Mouse (Mus musculus): ENCODE data around the gene Smim17.

DNA sequence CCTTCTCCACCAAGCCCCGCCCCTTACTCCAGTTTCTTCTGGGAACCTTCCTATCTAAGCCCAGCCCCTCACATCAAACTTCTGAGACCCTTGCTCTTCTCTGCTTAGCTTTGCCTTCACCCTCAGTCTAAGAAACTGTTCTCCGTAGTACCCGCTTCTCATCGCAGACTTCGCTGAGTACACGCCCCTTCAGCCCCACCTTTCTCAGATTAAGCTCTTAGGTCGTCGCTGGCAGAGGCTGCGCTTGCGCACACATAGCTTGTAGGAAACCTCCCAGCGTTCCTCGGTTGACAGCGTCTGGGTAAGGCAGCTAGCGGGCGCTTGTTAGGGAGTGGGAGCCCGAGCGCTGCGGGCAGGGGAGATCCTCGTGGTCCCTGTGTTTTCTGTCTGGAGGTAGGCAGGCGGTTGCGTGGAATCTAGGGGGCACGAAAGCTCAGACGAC lies 35.4 kb upstream of the Smim17 start, which contains the start of gene Zfp78:
- TF ChIP-seq POLR2A (IDR thresholded peaks at IDR 0.05; ENCODE audit: low read depth, low read length) = peak; percentile 15
- TF ChIP-seq CTCF (conservative IDR thresholded peaks at IDR 0.05; ENCODE audit: insufficient read depth, insufficient read length, low read depth, low read length) = no peak

Data from kidney, adult 2 months (tissue).